Comparison of ENCODE assay signal across 45 mouse cellular contexts in the genomic region with DNA sequence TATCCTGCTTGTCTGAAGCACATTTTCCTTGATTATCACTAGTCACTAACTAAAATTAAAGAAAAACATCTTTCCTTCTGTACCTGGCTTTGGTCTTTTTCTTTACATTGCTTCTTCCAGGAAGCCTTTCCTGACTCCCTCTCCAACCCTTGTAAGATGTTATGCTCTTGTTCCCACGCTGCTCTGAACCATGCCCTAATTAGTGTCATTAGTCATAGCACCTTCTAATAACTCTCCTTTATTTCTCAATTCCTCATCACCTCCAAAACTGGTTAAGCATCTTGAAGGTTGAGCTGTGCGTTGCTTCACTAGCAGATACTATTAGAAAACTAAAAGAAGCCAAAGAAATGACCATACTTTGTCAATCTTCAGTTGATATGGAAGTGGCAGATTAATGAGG. TPM values are rescaled to one million over a fixed set of nuclear protein-coding genes. Genes with fewer than 3 reads are reported as not detected.
"Had no signal": no experiment of that assay in that cellular context is flagged by ENCODE, and none has a peak within 500 bp of the region (broad histone marks: within the 10 kb centered on the region; RNA-seq: fewer than 3 reads in every experiment).

No protein-coding gene starts in this region.

- ATAC-seq: hindbrain, embryonic 16.5 days; hindbrain, postnatal 0 days; inflammation-experienced regulatory T-cells, adult 6 months; intestine, embryonic 15.5 days; intestine, embryonic 16.5 days; intestine, postnatal 0 days had no signal

- H3K4me1 ChIP-seq: heart, embryonic 10.5 days; heart, embryonic 12.5 days; heart, embryonic 13.5 days; heart, embryonic 15.5 days; hindbrain, embryonic 12.5 days; hindbrain, embryonic 13.5 days; hindbrain, embryonic 15.5 days; intestine, embryonic 15.5 days; kidney, embryonic 15.5 days had no signal

- H3K36me3 ChIP-seq: heart, embryonic 10.5 days; heart, embryonic 12.5 days; heart, embryonic 13.5 days; heart, embryonic 15.5 days; hindbrain, embryonic 10.5 days; hindbrain, embryonic 12.5 days; hindbrain, embryonic 13.5 days; hindbrain, embryonic 15.5 days; intestine, embryonic 15.5 days; kidney, embryonic 15.5 days had no signal

- H3K9me3 ChIP-seq: heart, embryonic 10.5 days; heart, embryonic 12.5 days; heart, embryonic 13.5 days; heart, embryonic 15.5 days; hindbrain, embryonic 10.5 days; hindbrain, embryonic 12.5 days; hindbrain, embryonic 13.5 days; hindbrain, embryonic 15.5 days; intestine, embryonic 15.5 days; kidney, embryonic 15.5 days had no signal

- H3K9ac ChIP-seq: heart, embryonic 12.5 days; heart, embryonic 13.5 days; heart, embryonic 15.5 days; hindbrain, embryonic 12.5 days; hindbrain, embryonic 13.5 days; hindbrain, embryonic 14.5 days; hindbrain, embryonic 15.5 days; intestine, embryonic 15.5 days; kidney, embryonic 15.5 days had no signal

- H3K4me2 ChIP-seq: heart, embryonic 12.5 days; heart, embryonic 13.5 days; heart, embryonic 15.5 days; hindbrain, embryonic 12.5 days; hindbrain, embryonic 13.5 days; hindbrain, embryonic 14.5 days; hindbrain, embryonic 15.5 days; intestine, embryonic 15.5 days; kidney, embryonic 15.5 days had no signal

- H3K27me3 ChIP-seq: heart, embryonic 12.5 days; heart, embryonic 13.5 days; heart, embryonic 15.5 days; hindbrain, embryonic 12.5 days; hindbrain, embryonic 13.5 days; hindbrain, embryonic 15.5 days; intestine, embryonic 15.5 days; kidney, embryonic 15.5 days had no signal

- DNase-seq: heart, postnatal 10 days; heart, postnatal 14 days; heart, postnatal 36 days; heart, postnatal 4 days; kidney, adult 11 months; kidney, adult 18-20 months; kidney, adult 2 months; kidney, adult 8-10 months; kidney, adult 9 months; kidney, postnatal 10 days; kidney, postnatal 14 days; kidney, postnatal 25 days; kidney, postnatal 36 days; kidney, postnatal 4 days; layer of hippocampus, postnatal 36 days had no signal

- H3K27ac ChIP-seq: heart, embryonic 10.5 days; heart, embryonic 13.5 days; heart, embryonic 15.5 days; hindbrain, embryonic 10.5 days; hindbrain, embryonic 12.5 days; hindbrain, embryonic 13.5 days; hindbrain, embryonic 14.5 days; hindbrain, embryonic 15.5 days; hindbrain, postnatal 0 days; intestine, embryonic 15.5 days; kidney, embryonic 15.5 days; kidney, postnatal 0 days; layer of hippocampus, adult 2 months; left cerebral cortex, adult 2 months had no signal

- H3K4me3 ChIP-seq: heart, embryonic 10.5 days; heart, embryonic 12.5 days; heart, embryonic 13.5 days; heart, embryonic 15.5 days; hindbrain, embryonic 10.5 days; hindbrain, embryonic 12.5 days; hindbrain, embryonic 13.5 days; hindbrain, embryonic 15.5 days; intestine, embryonic 15.5 days; kidney, embryonic 15.5 days; layer of hippocampus, adult 2 months; left cerebral cortex, adult 2 months had no signal

RNA-seq across cellular contexts. Expression of a gene that starts 36.4 kb away (rescaled TPM):
- total RNA-seq: heart, postnatal 10 days; heart, postnatal 14 days; heart, postnatal 25 days; heart, postnatal 36 days; hematopoietic stem cell, adult 5-6 weeks; layer of hippocampus, adult 18-20 months; layer of hippocampus, adult 2 months; layer of hippocampus, adult 8-10 months; layer of hippocampus, postnatal 25 days; layer of hippocampus, postnatal 36 days had no signal
- polyA plus RNA-seq: heart, embryonic 10.5 days; heart, embryonic 12.5 days; heart, embryonic 13.5 days; heart, embryonic 14.5 days; heart, postnatal 0 days; hindbrain, embryonic 13.5 days; inflammation-experienced regulatory T-cells, adult 6 months; intestine, embryonic 14.5 days; intestine, embryonic 15.5 days; intestine, embryonic 16.5 days; intestine, postnatal 0 days; kidney, adult 2 months; kidney, embryonic 14.5 days; kidney, embryonic 15.5 days; kidney, embryonic 16.5 days; large intestine, adult 2 months had no signal
